Mouse (Mus musculus) heart, embryonic 10.5 days (tissue): ENCODE results near the gene Cyth1. TPM values are rescaled to one million over a fixed set of nuclear protein-coding genes. Genes with fewer than 3 reads are reported as not detected.

Experiments used
- DNase-seq: peaks from one replicate; pipeline ENCODE4 v3.0.0-alpha.2; 2017; ENCODE audit warnings: low spot score
- H3K27ac ChIP-seq: fragments of 300-500 bp; sonication (generic); 2 replicates; pipeline ENCODE4 v1.5.1; 2016; ENCODE audit warnings: mild to moderate bottlenecking
- H3K27me3 ChIP-seq: fragments of 300-500 bp; sonication (generic); 2 replicates; pipeline ENCODE4 v1.6.1; 2016; ENCODE audit warnings: mild to moderate bottlenecking; ENCODE audit not compliant: poor library complexity, insufficient read depth, severe bottlenecking
- H3K36me3 ChIP-seq: fragments of 300-500 bp; sonication (generic); 2 replicates; pipeline ENCODE4 v1.6.1; 2016; ENCODE audit warnings: mild to moderate bottlenecking, moderate library complexity
- H3K4me1 ChIP-seq: fragments of 300-500 bp; sonication (generic); 2 replicates; pipeline ENCODE4 v1.6.1; 2016; ENCODE audit warnings: mild to moderate bottlenecking
- H3K4me3 ChIP-seq: fragments of 300-500 bp; sonication (generic); 2 replicates; pipeline ENCODE4 v1.5.1; 2016; ENCODE audit warnings: mild to moderate bottlenecking, moderate library complexity
- H3K9me3 ChIP-seq: fragments of 300-500 bp; sonication (generic); 2 replicates; pipeline ENCODE4 v1.6.1; 2016; ENCODE audit warnings: mild to moderate bottlenecking, moderate library complexity
- WGBS: fragments of 180-500 bp; shearing (Covaris S2); methylation state at CpG from one replicate; pipeline ENCODE4 v1.1.7; 2016; 5-methylcytosine and 5-hydroxymethylcytosine counted together
- polyA plus RNA-seq: library from polyadenylated mRNA; unstranded; fragments of >200 nt; fragmentation: Nextera tagmentation; extraction: Ambion mirVana; gene quantifications from 2 replicates; pipeline ENCODE4 v1.2.1, GENCODE M21; 2016

The Cyth1 gene
- polyA plus RNA-seq, 1 experiment from 2014 or later, result 15.5 TPM

DNA sequence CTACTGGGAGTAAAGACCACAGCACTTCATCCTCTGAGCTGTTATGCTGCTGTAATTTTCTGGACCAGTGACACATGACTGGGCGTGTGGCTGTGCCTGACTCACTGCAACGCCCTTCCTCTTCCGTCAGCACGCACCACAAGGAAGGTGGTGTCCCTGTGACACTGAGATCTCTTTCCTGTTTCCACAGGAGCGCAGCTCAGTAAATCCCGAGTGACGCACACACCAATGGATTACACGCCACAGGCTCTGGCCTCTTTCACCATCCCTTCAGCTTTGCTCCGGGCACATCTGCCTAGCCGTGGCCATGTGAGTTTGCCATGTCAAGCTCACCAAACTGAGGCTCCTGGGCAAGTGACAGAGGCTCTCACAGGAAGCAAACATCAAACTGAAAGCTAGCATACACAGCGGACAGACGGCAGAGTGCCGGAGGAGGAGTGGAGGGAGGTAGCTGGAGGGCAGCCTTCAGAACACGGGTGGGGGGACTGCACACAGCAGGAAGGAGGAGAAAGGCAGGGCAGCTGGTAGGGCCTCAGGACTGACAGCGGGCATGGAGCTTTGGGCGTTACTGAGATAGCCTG is 102.5 kb downstream of the Cyth1 start:
- Histone ChIP-seq H3K27ac (peak overlapping the region; percentile 32; the same call in 1 of the 2 replicates), H3K4me3 (no peak overlapping the region; the same call in 1 of the 2 replicates)
- WGBS, result 73% methylated on average over 16 of the region's 16 CpGs

DNA sequence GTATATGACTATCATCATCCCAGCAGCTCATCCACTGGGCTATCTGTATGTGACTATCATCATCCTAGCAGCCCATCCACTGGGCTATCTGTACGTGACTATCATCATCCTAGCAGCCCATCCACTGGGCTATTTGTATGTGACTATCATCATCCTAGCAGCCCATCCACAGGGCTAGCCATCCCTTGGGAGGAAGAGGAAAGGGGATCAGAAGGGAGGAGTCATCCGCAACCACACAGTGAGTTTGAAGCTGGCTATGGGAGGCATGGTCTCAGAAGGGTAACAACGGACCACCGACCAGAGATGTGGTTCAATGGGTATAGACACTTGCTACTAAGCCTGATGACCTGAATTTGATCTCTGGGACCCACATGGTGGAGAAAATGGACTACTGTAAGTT is 103.3 kb downstream of the Cyth1 start:
- DNase-seq, result no peak
- Histone ChIP-seq H3K27ac (no peak overlapping the region), H3K9me3 (no peaks in the 10 kb centered on the region), H3K4me3 (no peak overlapping the region), H3K27me3 (no peaks in the 10 kb centered on the region), H3K4me1 (peaks cover 42% of the 10 kb centered on the region), H3K36me3 (no peaks in the 10 kb centered on the region)
- WGBS, result 79% methylated on average over 4 of the region's 4 CpGs

More for the DNA sequence above, 102.5 kb downstream of the Cyth1 start:
- Histone ChIP-seq H3K36me3 (no peaks in the 10 kb centered on the region), H3K9me3 (no peaks in the 10 kb centered on the region), H3K4me1 (peaks cover 42% of the 10 kb centered on the region), H3K27me3 (no peaks in the 10 kb centered on the region)
- no peak for DNase-seq

- WGBS, result 84% methylated on average over 4 of the region's 4 CpGs
- Histone ChIP-seq H3K27ac (no peak overlapping the region), H3K27me3 (no peaks in the 10 kb centered on the region), H3K36me3 (no peaks in the 10 kb centered on the region), H3K9me3 (no peaks in the 10 kb centered on the region), H3K4me3 (no peak overlapping the region), H3K4me1 (peaks cover 31% of the 10 kb centered on the region)
- DNase-seq, result no peak
Measured at GRCm38 (mm10) chr11:118143731-118144130, 104.7 kb downstream of the Cyth1 start.

DNA sequence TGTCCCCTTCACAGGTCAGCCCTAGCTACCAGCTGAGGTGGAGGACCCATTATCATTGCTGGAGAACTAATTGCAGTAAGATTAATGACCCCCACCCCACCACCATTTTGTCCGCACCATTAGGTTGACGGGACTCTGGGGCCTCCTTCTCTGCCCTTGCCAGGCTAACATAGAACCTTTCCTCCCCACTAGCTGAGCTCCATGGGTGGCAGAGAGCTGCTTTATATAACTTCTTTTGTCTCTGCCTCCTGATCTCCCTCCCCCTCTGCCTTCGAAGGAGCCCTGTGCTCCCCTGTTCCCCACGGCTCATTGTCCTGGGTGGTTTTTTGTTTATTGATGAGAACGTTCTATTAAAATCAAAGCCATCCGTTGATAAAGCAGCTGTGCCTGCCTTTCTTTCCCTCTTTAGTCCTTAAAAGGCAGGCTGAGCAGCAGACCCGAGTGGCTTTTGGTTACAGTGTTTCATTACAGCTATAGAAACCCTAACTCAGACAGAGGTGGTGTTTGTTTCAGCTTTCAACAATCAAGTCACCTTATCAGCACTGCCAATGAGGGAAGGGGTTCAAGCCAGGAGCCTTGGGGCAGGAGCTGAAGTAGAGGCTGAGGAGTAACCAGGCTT is 105.7 kb downstream of the Cyth1 start:
- H3K4me1 ChIP-seq, result peaks cover 31% of the 10 kb centered on the region
- no peaks in the 10 kb centered on the region for H3K36me3 ChIP-seq
- 26% methylated on average over 7 of the region's 7 CpGs for WGBS
- H3K9me3 ChIP-seq, result no peaks in the 10 kb centered on the region
- no peaks in the 10 kb centered on the region for H3K27me3 ChIP-seq
- H3K4me3 ChIP-seq, result no peak overlapping the region
- peak overlapping the region; percentile 56 for H3K27ac ChIP-seq
- no peak for DNase-seq

GRCm38 (mm10) chr11:118140771-118141565 is 107.4 kb downstream of the Cyth1 start:
- Histone ChIP-seq H3K4me3 (no peak overlapping the region), H3K9me3 (no peaks in the 10 kb centered on the region), H3K4me1 (peaks cover 40% of the 10 kb centered on the region), H3K27ac (no peak overlapping the region), H3K27me3 (no peaks in the 10 kb centered on the region), H3K36me3 (no peaks in the 10 kb centered on the region)
- 69% methylated on average over 10 of the region's 10 CpGs for WGBS
- DNase-seq, result no peak

DNA sequence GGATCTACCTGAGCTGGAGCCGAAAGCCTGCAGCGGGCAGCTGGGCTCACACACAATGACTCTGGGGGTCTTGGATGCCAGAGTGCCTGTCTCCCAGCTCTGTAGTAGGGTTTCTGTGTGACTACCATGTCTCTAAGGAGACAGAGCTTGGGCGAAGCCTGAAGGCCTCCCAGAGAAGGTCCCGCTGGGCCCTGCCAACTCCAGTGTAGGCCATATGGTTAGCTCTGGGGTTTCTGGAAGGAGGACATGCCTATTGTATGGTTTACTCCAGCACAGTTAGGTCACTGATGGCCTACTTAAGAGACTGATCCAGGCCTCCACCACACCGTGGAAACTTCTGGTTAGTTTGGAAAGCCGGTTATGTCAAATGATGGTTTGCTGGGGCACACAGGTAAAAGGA is 110.0 kb downstream of the Cyth1 start:
- WGBS, result 92% methylated on average over 6 of the region's 6 CpGs

GRCm38 (mm10) chr11:118136172-118136632 is 112.2 kb downstream of the Cyth1 start:
- DNase-seq, result no peak
- H3K9me3 ChIP-seq, result no peaks in the 10 kb centered on the region
- no peaks in the 10 kb centered on the region for H3K36me3 ChIP-seq
- peaks cover 56% of the 10 kb centered on the region for H3K4me1 ChIP-seq
- 0 out of 2 replicates have a peak overlapping the region, but pooled peaks have one; percentile 31 for H3K27ac ChIP-seq
- H3K27me3 ChIP-seq, result no peaks in the 10 kb centered on the region
- H3K4me3 ChIP-seq, result no peak overlapping the region
- 40% methylated on average over 5 of the region's 5 CpGs for whole genome bisulfite sequencing

More for the DNA sequence above, 110.0 kb downstream of the Cyth1 start:
- no peaks in the 10 kb centered on the region for H3K9me3 ChIP-seq
- no peaks in the 10 kb centered on the region for H3K27me3 ChIP-seq
- DNase-seq, result no peak
- H3K36me3 ChIP-seq, result no peaks in the 10 kb centered on the region
- H3K4me3 ChIP-seq, result no peak overlapping the region
- H3K4me1 ChIP-seq, result peaks cover 53% of the 10 kb centered on the region
- no peak overlapping the region for H3K27ac ChIP-seq

- WGBS, result 54% methylated on average over 6 of the region's 6 CpGs
- Histone ChIP-seq H3K27me3 (no peaks in the 10 kb centered on the region), H3K36me3 (no peaks in the 10 kb centered on the region), H3K4me1 (peaks cover 49% of the 10 kb centered on the region), H3K4me3 (no peak overlapping the region), H3K9me3 (no peaks in the 10 kb centered on the region), H3K27ac (no peak overlapping the region)
- no peak for DNase-seq
Measured at GRCm38 (mm10) chr11:118135271-118135670, 113.1 kb downstream of the Cyth1 start.

DNA sequence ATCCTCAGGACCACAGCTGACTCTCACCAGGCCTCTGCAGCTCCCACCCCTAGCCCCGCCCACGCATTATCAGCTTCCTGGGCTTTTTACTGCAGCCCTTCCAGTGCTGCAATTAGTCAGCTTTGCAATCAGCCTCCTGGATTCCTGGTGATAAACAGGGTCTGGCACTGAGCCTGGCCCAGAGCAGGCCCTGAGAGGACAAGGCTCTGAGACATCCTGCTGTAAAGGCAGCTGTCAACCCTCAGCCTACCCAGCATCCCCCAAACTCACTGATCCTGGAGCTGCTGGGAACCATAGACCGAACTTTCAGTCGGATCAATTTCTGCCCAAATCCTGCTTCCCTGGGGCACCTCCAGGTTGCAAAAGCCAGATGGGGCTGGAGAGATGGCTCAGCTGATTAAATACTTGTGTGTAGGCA is 114.6 kb downstream of the Cyth1 start:
- 21% methylated on average over 4 of the region's 4 CpGs for WGBS

DNA sequence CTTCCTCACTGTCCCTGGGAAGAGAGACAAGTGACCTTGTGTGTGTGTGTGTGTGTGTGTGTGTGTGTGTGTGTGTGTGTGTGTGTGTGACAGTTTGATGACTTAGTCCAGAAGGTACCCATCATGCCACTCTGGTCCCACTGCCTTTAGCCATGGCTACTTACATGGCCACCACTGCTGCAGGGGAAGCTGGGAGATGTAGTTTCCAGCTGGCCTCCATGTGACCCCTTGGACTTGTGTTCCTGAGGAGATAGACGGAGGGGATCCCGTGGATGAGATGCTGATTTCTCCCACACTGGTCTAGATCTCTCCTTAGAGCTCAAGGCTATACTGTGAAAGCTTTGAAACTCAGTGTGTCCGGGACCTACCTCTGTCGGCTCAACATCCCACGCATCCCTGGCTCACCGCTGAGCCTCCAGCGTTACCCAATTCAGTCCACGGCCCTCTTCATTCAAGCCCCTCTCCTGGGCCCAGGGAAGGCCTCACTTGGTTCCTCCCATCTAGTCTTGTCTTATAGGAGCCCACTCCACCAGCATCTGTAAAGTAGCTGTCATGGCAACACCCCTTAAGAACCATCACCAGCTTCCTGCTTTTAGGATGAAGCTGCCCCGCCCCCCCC is 115.2 kb downstream of the Cyth1 start:
- Histone ChIP-seq H3K27ac (peak overlapping the region; percentile 31; the same call in 1 of the 2 replicates), H3K9me3 (no peaks in the 10 kb centered on the region), H3K27me3 (no peaks in the 10 kb centered on the region), H3K4me3 (no peak overlapping the region), H3K4me1 (peaks cover 59% of the 10 kb centered on the region), H3K36me3 (no peaks in the 10 kb centered on the region)
- WGBS, result 47% methylated on average over 9 of the region's 9 CpGs
- DNase-seq, result no peak

More for the DNA sequence above, 114.6 kb downstream of the Cyth1 start:
- Histone ChIP-seq H3K9me3 (no peaks in the 10 kb centered on the region), H3K4me1 (peaks cover 59% of the 10 kb centered on the region), H3K27ac (peak overlapping the region; percentile 31; the same call in 1 of the 2 replicates), H3K27me3 (no peaks in the 10 kb centered on the region), H3K4me3 (no peak overlapping the region), H3K36me3 (no peaks in the 10 kb centered on the region)
- peak; percentile 85 for DNase-seq

DNA sequence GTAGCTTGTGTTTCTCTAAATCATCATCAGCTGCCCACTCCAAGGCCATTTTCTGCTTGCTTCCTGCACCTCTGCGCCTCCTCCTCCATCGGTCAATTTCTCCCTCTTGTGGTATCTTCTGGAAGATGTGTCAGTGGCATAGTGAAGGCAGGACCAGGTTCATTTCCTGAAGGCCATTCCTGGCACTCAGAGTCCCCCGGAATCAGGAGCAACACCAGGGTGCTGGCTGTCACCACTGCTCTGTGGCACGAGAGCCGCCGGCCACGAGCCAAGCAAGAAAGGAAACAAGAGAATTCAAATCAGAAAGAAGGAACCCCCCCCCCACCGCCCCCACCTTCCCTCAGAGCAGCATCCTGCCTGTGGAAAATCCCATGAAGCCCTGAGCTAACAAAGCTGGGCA is 116.3 kb downstream of the Cyth1 start:
- WGBS, result 66% methylated on average over 8 of the region's 8 CpGs
- Histone ChIP-seq H3K9me3 (no peaks in the 10 kb centered on the region), H3K4me1 (peaks cover 59% of the 10 kb centered on the region), H3K27ac (peak overlapping the region; percentile 56; the same call in 1 of the 2 replicates), H3K27me3 (no peaks in the 10 kb centered on the region), H3K4me3 (no peak overlapping the region), H3K36me3 (no peaks in the 10 kb centered on the region)
- no peak for DNase-seq

- Histone ChIP-seq H3K36me3 (no peaks in the 10 kb centered on the region), H3K27me3 (peaks cover 8% of the 10 kb centered on the region; the same call in 1 of the 2 replicates), H3K27ac (no peak within 1 kb of the TSS), H3K4me3 (no peak within 1 kb of the TSS), H3K4me1 (peaks cover 48% of the 10 kb centered on the region), H3K9me3 (no peaks in the 10 kb centered on the region)
- no peak for DNase-seq
- WGBS, result 90% methylated on average over 7 of the region's 7 CpGs
Measured at GRCm38 (mm10) chr11:118130534-118130933, 117.9 kb downstream of the Cyth1 start, which contains the start of gene Dnah17. Dnah17 (minus strand) TSS chr11:118130634.
